Mouse (Mus musculus) kidney, adult 2 months (tissue): ENCODE measurements around the gene Unc80.

Source experiments
- CTCF ChIP-seq: fragments of 200-500 bp; conservative IDR thresholded peaks from 2 replicates; pipeline ENCODE4 v1.5.1; 2011; ENCODE audit warnings: low read depth, mild to moderate bottlenecking, control low read depth, low read length, moderate library complexity, mixed read lengths; ENCODE audit not compliant: insufficient read depth, insufficient read length
- POLR2A ChIP-seq: fragments of 200-500 bp; IDR thresholded peaks from one replicate; pipeline ENCODE4 v1.6.1; 2011; ENCODE audit warnings: low read depth, low read length, control low read depth

DNA sequence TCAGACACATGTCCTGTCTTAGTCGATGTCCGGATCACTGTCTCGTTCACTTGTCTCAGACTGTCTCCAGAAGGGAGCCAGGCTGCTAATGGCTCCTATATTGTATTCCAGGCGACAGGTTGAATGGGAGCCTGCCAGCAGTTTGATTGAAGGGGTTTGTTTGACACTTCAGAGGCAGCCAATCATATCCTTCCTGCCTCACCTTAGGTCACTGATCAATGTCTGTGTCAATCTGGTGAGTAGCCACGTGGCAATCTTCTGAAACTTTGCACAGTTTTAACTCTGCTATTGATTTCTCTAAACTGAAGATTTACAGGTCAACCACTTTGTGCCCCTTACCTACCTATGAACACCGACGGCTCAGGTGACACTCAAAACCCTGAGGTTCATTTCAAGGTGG, 203.3 kb downstream of the Unc80 start:
- TF ChIP-seq CTCF (no peak), POLR2A (no peak)
